ENCODE assay signal across 8 mouse cellular contexts in the genomic region with DNA sequence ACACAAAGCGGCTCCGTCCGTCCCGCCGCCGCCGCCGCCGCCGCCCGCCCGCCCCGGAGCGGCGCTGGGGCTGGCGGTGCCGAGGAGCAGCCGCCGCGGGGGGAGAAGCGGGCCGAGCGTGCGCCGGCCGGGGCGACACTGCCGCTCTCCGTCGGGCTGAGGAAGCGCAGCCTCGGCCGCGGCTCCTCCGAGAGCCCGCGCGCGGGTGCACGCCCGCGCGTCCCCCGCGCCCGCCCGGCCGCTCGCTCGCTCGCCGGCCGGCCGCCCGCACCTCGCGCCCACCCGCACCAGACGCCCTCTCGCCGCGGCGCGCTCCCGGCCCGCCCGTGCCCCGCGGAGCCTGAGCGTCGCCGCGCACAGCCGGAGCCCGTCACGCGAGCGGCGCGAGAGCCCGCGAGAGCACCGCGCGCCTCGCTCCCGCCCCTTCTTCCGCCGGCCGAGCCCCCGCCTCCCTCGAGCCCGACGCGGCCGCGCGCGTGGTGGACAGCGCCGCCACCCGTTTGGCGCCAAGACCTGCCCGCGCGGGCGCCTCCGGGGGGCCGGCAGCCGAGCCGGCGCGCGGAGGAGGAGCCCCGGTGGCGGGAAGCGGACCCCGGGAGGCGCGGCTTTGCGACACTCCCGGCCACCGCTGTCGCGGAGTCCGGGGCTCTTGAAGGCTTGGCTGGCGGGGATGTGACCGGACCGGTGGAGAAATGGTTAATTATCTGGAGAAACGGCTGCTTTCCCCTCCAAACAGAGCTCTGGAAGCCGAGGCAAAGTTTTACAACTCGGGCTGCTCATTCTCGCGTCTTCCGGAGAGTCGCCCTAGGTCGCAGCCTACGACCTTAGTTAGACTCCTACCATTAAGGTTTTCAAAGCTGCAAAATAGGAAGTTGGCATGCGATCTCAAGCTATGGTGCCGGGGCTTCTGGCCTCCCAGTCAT. TPM values are rescaled to one million over a fixed set of nuclear protein-coding genes. Genes with fewer than 3 reads are reported as not detected.
DNase-seq lines count a peak whose midpoint lies in the region; ATAC-seq lines count a peak whose summit lies in the region.

A gene (minus strand): TSS at position 438 of the 923 bp plus-strand sequence.

- peaks cover 25% of the 10 kb centered on the region for H3K4me1 ChIP-seq in intestine, embryonic 14.5 days (replicated peaks; ENCODE audit: control insufficient read depth, insufficient read depth, low read length)

- H3K9me3 ChIP-seq in intestine, embryonic 14.5 days (ENCODE audit: control insufficient read depth, low read length), result no peaks in the 10 kb centered on the region

- peak within 1 kb of the TSS; percentile 97 for H3K27ac ChIP-seq in intestine, embryonic 14.5 days (ENCODE audit: low read depth)

- peak within 1 kb of the TSS; percentile 75 for H3K4me2 ChIP-seq in intestine, embryonic 14.5 days (ENCODE audit: low read length)

- H3K4me3 ChIP-seq in intestine, embryonic 14.5 days (ENCODE audit: low read depth, low read length), result peak within 1 kb of the TSS; percentile 78

- peak; percentile 92 for ATAC-seq in intestine, embryonic 14.5 days (replicated peaks; ENCODE audit: low FRiP score, low TSS enrichment, low read depth)

- no peaks in the 10 kb centered on the region for H3K27me3 ChIP-seq in intestine, embryonic 14.5 days (replicated peaks; ENCODE audit: control insufficient read depth, insufficient read depth, low read length)

- peaks cover 18% of the 10 kb centered on the region for H3K36me3 ChIP-seq in intestine, embryonic 14.5 days (ENCODE audit: control insufficient read depth, insufficient read depth, low read length)

- peak; percentile 92 to 96 for DNase-seq in adrenal gland, adult (ENCODE audit: inconsistent age in 2 of 2, low spot score in 1 of 2)
- DNase-seq in embryo, embryonic 10.5 days (ENCODE audit: low spot score), result peak; percentile 93
- peak; percentile 85 for DNase-seq in gastrocnemius, postnatal 25 days
- peak; percentile 91 for DNase-seq in intestine, embryonic 14.5 days (ENCODE audit: low spot score)
- DNase-seq in left cerebral cortex, postnatal 14 days (ENCODE audit: low spot score in 2 of 2), result peak; percentile 81 to 83
- DNase-seq in mesoderm, embryonic 11.5 days (ENCODE audit: low read depth, low spot score), result peak; percentile 93
- DNase-seq in right cerebral cortex, postnatal 36 days (ENCODE audit: low spot score in 2 of 2), result peak; percentile 60 to 72
- peak; percentile 88 for DNase-seq in yolk sac, embryonic 10.5 days (ENCODE audit: low spot score)

- intact Hi-C loops in left cerebral cortex, postnatal 14 days (cut with DNase I), result loop anchor here (2.0 to 5.0 kb wide), 3 partner anchors 161 to 296 kb away; a partner anchor contains a TSS

- under 1% methylated on average over 93 of the region's 140 CpGs for WGBS in intestine, embryonic 14.5 days

- peak within 1 kb of the TSS; percentile 97 for H3K9ac ChIP-seq in intestine, embryonic 14.5 days (ENCODE audit: low read length)

RNA-seq across cellular contexts. Expression of the gene that starts here (rescaled TPM):
- total RNA-seq in gastrocnemius, postnatal 25 days (2021), result 10 to 100 TPM; 37.6 to 41.9 TPM
- polyA plus RNA-seq in intestine, embryonic 14.5 days (2014; fragmentation: Nextera tagmentation; extraction: Ambion mirVana), result 88.7 and 91.9 TPM in 2 replicates
- total RNA-seq in left cerebral cortex, postnatal 14 days (2021), result 10 to 100 TPM; 67.8 to 68.9 TPM

Comparison
In these comparisons a context has a peak if more than half of its experiments do, and no peak if none do; other contexts are left out.
1. Peak in every context shown above with its lines: DNase-seq, ATAC-seq, H3K4me3 ChIP-seq and H3K27ac ChIP-seq.